Mouse (Mus musculus): Measurements from ENCODE around the gene Myh13.

Gene Myh13

GRCm38 (mm10) chr11:67386815-67387415, 65.5 kb downstream of the Myh13 start:
- no peak for DNase-seq (ENCODE audit: low spot score in 2 of 2)

DNA sequence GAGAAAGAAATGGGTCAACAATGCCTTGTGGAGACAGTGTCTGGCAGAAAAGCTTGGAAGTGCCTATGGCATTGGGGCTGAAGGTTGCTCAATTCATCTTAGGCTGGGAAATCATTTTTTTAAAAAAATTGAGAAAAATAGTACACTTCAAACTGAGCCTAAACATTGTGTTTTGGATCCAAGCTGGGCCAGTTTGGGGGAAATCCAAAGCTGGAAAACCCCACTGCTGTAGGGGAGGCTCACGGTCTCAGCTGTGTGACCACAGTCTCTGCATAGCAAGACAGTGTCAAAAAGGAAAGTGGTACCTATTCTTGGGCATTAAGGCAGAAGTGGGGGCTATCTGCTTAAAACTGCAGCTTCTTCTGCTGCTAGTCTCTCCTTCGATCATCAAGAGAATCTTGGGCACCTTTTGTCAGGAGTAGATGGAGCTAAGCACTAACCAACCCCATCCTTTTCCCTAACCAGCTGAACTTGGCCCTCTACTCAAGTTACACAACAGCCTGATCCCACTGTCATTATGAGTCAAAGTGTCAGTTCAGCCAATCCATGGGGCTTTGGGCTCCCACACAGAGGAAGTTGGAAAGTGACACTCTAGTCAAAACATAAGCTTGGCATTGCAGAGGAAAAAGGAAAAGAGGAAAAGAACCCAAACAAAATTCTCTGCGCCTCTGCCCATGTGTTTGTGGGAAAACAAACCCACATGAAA, 69.4 kb downstream of the Myh13 start:
- DNase-seq (ENCODE audit: low spot score in 2 of 2) = peak; percentile 38 to 46

DNA sequence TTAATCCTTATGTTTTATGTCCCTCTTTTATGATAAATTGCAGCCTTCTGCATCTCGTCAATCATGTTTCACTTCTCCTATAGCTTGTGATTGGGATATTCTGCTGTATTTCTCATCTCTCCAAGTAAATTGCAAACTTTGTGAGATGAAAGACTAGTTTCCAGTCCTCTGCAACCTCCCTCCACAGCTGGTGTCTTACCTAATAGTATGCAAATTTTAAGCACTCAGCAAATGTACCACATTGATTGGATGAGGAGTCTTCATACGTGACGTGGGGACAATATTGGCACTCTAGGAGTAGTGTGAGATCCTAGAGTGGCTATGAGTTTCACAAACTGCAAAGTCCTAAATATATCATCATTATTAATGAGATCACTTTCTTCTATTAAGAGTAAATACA, 70.9 kb downstream of the Myh13 start:
- DNase-seq (ENCODE audit: low spot score in 2 of 2) = no peak

DNA sequence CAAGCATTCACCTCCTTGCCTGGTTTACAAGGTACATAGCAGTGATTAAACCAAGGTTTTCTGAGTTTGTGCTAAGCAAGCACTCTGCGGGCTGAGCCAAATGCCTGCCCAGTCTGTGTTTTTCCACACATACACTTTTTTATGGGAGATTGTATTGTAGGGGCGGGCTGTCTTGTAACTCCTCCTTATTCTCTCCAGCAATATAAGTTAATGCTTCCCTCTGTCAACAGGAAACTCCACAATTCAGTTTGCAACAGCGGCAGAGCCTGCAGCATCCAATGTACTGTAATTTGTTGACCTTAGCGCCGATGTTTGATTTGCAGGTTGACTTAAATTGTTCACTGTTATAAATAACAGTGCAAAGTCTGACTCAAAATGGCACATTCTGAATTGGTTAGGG, 79.5 kb downstream of the Myh13 start:
- DNase-seq (ENCODE audit: low spot score in 2 of 2) = no peak

GRCm38 (mm10) chr11:67414346-67414940, 93.0 kb downstream of the Myh13 start:
- no peak for DNase-seq (ENCODE audit: low spot score in 2 of 2)
